Mouse (Mus musculus): ENCODE data around the gene Rgs7. TPM values are rescaled to one million over a fixed set of nuclear protein-coding genes. Genes with fewer than 3 reads are reported as not detected.
A peak's percentile ranks its signal among the peaks of the same experiment; 100 is the strongest.

The Rgs7 gene
- total RNA-seq, 2 experiments from 2014 or later, result 114 to 117 TPM

DNA sequence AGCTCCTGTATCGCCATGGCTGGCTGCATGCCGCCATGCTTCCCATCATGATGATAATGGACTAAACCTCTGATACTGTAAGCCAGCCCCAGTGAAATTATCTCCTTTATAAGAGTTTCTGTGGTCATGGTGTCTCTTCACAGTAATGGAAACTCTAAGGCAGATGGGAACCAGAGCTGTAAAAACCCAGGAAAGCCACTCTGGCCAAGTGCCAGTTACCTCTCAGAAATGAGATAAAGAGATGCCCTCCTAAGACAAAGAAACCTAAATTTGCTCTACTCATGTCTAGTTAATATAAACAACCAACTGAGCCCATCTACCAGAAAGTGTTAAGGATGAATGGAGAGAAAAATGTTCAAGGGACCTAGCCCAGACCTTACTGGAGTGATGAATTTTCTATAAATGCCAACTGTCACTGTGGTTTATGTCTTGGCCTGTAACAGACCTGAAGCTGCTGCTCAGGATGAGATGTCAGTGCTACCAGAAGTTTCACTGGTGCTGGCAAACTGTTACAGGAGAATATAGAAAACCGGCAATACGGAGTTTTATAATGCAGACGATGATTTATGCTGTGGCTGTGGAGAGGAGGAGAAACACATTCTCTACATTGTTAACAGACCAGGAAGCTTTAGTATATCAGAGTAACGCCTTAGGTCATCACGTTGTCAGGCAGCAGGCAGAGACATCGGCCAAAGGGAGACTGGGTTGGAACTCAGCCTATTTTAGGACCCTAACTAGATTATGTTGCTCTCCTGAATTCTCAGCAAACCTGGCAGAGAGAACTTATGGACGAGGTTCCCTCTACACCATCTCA lies 159.1 kb downstream of the Rgs7 start:
- no peak for DNase-seq (ENCODE audit: low spot score in 2 of 2)
- intact Hi-C loops (cut with DNase I), result no loop called here

DNA sequence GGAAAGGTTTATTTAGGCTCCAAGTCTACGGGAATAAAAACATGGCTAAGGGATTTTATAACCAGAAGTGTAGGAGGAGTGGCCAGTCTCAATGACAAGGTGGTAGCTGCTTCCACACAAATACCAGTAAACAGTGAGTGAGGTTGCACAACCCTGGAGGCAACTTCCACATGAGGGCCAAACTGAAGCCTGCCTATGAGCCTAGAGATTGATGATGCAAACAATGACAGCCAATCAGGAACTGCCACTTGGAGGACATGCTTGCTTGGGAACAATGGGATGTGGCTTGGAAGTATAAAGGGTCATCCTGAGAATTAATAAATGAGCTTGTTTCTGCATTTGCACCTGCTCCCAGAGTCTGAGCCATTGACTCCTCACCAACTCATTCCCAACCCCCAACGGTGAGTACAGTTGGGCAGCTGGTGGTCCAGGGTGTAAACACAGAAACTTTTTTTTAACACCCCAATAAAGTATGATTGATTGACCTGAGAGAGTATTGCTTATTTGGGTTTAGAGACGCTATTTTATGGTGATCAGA lies 162.3 kb downstream of the Rgs7 start:
- intact Hi-C loops (cut with DNase I), result no loop called here
- no peak for DNase-seq (ENCODE audit: low spot score in 2 of 2)

DNA sequence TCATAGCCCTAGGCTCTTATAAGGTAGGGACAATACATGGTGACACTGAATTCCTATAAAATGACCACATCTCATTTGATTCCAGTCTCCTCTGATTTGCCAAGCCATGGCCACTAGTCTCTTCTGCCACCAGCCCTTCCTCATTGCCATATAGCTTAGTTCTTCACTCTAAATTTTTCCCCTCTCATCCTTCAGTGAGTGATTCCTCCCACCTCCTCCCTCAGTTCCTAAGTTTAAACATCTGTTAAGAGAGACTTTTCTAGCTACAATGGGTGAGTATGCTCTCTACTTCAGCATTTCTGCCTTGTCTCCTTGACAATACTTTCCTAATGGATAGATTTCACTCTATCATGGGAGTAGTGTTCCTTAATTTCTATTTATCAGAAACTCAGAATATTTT lies 169.5 kb downstream of the Rgs7 start:
- DNase-seq (ENCODE audit: low spot score in 2 of 2), result peak in 1 of 2 experiments; percentile 69
- intact Hi-C loops (cut with DNase I), result no loop called here

DNA sequence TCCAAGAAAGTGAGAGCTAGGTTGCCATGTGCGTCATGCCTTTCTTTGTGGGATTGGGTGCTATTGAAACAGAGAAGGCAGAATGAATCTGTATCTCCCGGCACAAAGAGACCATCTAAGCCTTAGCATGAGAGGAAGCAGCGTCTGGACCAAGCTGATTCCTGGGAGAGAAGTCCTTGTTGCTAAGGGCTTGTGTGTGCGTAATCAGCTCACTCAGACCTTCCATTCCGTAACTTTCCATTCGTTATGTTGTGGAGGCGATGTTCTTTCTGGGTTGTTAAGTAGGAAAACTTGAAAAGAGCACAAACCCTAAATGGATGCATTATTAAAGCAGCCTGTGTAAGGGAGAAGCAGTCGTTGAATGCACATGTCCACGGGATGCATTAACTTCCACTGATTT lies 173.1 kb downstream of the Rgs7 start:
- peak in 1 of 2 experiments; percentile 80 for DNase-seq (ENCODE audit: low spot score in 2 of 2)
- intact Hi-C loops (cut with DNase I), result no loop called here

DNA sequence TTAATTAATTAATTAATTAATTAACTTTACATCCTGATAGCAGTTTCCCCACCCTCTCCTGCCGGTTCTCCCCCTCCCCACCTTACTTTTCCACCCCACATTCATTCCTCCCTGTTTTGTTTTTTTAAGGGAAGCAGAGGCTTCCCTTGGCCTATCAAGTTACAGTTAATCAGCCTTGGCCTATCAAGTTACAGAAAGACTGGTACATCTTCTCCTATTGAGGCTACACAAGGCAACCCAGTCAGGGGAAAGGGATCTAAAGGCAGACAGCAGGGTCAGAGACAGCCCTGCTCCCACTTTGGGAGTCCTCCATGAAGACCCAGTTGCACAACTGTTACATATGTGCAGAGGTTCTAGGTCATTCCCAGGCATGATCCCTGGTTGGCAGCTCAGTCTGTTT lies 175.0 kb downstream of the Rgs7 start:
- intact Hi-C loops (cut with DNase I), result no loop called here
- DNase-seq (ENCODE audit: low spot score in 2 of 2), result no peak

DNA sequence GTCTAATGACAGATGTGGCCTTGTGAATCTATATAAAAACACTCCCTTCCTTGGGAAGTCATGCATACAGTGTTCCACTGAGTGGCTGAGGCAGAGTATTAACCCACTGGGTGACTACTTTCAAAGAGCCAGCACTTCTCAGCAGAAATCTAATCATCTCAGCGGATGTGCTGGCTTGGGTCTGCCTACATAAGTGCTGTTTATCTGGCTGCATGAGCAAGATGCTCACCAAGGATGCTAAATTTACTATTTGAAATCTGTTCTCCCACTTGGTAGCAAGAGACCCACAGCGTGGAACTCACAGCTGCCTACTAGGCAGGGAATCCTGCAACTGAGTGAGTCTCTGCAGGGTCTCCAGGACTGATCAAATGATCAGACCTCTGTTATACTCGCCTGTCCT lies 184.7 kb downstream of the Rgs7 start:
- intact Hi-C loops (cut with DNase I), result loop anchor here (10.0 kb wide), 1 partner anchor 117 kb away; no protein-coding TSS in a partner anchor
- DNase-seq (ENCODE audit: low spot score in 2 of 2), result peak; percentile 43 to 79

DNA sequence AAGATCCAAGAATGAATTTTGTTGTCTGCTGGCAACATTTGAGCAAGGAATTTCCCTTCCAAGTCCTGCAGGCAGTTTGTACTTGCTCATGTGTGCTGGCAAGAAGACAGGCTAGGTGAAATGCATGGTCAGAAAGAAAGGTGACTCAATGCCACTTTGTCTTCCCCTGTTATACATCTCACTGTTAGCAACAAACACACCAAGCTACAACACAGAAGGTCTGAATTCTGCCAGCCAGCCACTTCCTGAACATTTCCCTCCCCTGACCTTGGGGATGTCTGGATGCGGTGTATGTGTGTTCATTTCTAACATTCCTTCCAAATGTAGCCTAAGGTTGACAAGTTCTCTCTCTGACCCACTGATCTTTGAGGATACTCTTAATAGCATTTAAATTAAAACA lies 191.4 kb downstream of the Rgs7 start:
- intact Hi-C loops (cut with DNase I), result loop anchor here (10.0 kb wide), 1 partner anchor 124 kb away; no protein-coding TSS in a partner anchor
- no peak for DNase-seq (ENCODE audit: low spot score in 2 of 2)

DNA sequence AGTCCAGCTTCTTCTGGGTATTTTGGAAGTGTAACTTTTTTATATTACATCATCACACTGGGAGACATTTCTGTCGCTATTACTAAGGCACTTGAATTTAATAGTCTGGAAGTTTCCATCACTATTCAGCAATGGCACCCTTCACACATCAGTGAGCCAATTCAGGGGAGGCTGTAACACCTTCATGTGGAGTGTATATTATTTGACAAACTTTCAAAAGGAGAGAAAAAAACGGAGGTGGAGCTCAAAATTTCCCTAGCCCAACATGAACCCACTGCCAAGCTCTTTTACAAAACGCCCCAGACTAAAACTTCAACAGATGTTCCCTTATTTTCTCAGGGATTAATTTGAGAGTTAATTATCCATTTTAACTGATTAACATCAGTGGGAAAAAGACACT lies 191.9 kb downstream of the Rgs7 start:
- intact Hi-C loops (cut with DNase I), result loop anchor here (10.0 kb wide), 1 partner anchor 124 kb away; no protein-coding TSS in a partner anchor
- DNase-seq (ENCODE audit: low spot score in 2 of 2), result peak in 1 of 2 experiments; percentile 73

DNA sequence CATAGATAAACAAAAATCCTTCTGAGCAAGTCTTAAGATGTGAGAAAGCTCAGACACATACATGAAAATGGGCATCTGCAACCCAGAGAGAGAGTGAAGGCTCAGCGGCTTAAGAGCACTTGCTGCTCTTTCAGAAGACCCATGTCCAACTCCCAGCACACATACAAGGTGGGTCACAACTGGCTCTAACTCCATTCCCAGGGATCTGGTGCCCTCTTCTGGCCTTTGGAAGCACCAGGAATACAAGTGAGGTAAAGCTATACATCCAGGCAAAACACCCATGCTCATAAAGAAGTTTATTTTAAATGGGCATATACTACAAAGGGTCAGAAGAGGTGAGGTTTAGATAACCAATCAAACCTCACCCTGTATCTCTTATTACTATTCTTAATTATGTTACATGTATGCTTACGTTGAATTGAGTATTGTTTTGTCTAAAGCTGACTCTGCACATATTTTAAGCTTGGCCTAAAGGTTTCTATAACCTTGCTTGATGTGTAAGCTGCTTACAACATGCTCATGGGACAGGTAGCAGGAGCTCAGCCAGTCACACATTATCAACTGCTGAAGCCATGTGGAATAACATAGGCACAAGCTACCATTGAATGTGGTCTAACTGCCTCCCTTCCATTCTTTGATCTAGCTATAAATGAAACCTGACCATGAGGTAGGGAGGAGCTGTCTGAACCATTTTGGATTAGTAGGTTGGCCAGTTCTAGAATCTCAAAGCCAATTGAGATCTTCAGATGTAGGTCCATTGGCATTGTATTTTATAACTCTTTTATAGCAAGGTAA lies 192.5 kb downstream of the Rgs7 start:
- intact Hi-C loops (cut with DNase I), result loop anchor here (5.0 to 10.0 kb wide), 4 partner anchors 85 to 283 kb away; no protein-coding TSS in a partner anchor

DNA sequence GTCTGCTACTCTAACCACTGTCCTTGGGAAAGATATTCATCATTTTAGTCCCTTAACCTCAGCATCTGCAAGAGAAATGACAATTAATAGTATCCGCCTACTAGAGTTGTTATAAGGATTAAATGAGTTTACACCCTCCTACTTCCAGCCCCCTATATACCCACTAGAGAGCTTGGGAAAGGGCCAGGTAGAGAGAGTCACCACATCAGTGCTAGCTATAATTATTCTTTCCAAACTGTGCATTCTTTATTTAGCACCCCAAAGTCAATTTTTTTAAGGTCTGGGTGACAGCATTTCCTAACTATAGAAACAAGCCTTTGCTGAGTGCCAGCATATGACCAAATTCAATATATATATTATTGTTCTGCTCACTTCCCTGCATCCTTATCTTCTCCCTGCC lies 195.4 kb downstream of the Rgs7 start:
- intact Hi-C loops (cut with DNase I), result loop anchor here (2.0 to 10.0 kb wide), 4 partner anchors 82 to 285 kb away; no protein-coding TSS in a partner anchor
- peak; percentile 45 to 92 for DNase-seq (ENCODE audit: low spot score in 2 of 2)

More for the DNA sequence above, 192.5 kb downstream of the Rgs7 start:
- DNase-seq (ENCODE audit: low spot score in 2 of 2), result no peak

DNA sequence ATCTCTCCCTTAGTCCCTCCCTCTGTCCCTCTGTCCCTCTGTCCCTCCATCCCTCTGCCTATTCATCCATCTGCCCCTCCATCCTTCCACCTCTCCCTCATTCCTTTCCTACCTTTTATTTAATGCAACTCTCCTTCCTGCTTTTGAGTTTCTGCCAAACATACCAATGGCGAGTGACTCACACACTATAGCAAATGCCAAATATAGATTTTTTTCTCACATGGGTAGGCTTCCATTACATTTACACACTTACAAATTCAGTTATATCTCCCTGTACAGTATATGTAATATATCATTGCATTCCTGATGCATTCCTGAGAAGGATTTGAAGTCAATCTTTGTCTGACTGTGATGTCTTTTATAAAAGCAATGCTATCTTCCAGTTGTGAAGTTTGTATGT lies 202.2 kb downstream of the Rgs7 start:
- peak in 1 of 2 experiments; percentile 68 for DNase-seq (ENCODE audit: low spot score in 2 of 2)
- intact Hi-C loops (cut with DNase I), result loop anchor here (10.0 kb wide), 2 partner anchors 75 to 185 kb away; no protein-coding TSS in a partner anchor

DNA sequence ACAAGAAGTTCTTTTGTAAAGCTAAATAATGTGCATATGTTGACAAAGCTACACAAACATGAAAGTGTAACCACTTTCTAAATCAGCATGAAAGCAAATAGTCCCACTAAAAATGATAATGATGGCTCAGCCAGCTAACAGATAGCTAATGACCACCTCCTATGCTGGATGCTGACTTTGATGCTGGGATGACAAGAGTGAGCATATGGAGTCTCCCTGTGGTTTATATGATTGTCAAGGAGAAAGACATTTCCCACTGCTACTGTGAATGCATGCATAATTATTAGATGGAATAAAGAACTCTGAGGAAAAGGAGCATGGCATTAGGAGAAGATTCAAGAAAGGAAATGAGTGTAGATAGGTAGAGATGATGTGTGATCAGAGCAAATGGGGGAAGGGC lies 230.0 kb downstream of the Rgs7 start:
- intact Hi-C loops (cut with DNase I), result no loop called here
- no peak for DNase-seq (ENCODE audit: low spot score in 2 of 2)

DNA sequence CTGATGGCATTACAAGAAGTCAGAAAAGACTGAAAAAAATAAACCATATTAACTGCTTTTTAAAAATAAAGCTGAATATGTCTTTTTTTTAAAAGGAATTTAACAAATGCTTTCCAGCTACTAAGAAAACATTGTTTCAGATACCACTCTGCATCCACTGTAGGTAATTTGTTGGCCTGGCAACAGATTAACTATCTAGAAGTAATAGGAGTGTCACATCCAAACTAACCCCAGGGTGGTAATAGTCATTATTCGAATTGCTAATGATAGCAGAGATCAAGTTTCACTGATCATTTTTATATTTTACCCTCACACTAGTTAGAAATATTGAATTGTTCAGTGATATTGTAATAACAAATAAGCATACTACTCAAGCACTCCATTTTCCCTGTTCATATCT lies 232.9 kb downstream of the Rgs7 start:
- no peak for DNase-seq (ENCODE audit: low spot score in 2 of 2)
- intact Hi-C loops (cut with DNase I), result no loop called here

DNA sequence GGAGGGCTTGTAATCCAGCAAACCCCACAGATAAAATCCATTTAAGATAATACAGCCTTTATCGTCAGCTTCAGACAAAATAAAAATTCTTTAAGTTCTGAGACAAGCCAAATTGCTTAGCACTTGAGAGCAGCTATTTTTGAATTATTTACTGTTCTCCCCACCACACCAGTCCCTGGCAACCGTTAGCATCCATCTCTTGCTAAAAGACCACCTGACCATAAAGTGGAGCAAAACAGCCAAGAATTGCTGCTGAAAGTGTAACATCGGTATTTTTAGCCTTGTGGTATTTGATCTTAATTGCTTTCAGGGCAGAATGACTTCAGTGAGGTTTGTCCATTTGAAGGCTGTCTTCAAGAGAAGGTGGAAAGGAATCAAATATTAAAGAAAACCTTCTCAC lies 237.1 kb downstream of the Rgs7 start:
- intact Hi-C loops (cut with DNase I), result no loop called here
- no peak for DNase-seq (ENCODE audit: low spot score in 2 of 2)

DNA sequence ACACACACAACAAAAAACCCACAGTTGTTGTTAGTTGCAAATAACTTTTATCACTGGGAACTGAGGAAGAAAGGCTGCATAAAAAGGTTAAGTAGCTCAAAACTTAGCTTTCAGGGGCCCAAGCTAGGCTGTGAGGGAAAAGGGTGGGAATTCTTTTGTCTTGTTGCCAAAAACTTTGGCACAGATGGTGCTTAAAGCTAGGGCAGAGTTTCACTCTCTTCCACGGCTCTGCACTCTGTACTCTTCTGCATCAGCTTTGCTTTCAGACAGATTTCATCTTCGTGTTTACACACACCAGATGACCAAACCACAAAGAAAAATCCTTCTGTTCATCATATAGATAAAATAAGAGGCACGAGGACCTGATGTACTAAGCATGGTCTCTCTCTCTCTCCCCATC lies 237.6 kb downstream of the Rgs7 start:
- no peak for DNase-seq (ENCODE audit: low spot score in 2 of 2)
- intact Hi-C loops (cut with DNase I), result no loop called here

DNA sequence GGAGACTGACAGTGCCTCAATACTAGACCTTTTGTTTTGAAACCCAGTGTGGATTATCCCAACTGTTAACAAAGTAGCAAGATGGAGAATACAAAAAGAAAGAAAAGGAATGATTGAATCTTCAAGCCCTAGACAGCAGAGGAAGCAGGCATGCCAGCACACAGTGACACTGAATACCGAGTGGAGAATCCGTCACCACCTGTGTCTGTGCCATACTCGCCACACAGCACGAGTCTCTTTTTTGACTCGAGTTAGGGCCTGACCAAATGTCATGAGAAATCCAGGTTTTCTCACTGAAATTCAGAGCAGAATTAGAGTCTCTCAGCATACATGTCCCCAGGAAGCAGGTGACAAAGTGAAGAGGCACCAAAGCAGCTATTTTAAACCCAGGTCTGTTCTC lies 250.2 kb downstream of the Rgs7 start:
- DNase-seq (ENCODE audit: low spot score in 2 of 2), result no peak
- intact Hi-C loops (cut with DNase I), result no loop called here

DNA sequence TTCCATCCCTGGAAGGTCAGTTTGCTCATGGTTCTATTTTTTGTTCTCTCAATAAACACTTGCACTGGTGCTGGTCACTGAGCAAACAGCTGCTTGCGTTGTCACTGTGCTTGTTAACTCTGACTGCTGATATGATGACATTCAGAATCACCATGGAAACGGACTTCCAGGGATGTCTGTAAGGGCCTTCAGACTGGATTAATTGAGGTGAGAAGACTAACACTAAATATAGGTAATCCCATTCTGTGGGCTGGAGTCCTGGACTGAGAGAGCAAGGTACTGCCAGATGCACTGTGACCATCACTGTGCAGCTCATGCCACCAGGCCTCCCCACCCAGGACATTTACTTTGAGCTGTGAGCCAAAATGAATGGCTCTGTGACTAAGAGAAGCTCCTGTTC lies 252.2 kb downstream of the Rgs7 start:
- DNase-seq (ENCODE audit: low spot score in 2 of 2), result no peak
- intact Hi-C loops (cut with DNase I), result no loop called here

DNA sequence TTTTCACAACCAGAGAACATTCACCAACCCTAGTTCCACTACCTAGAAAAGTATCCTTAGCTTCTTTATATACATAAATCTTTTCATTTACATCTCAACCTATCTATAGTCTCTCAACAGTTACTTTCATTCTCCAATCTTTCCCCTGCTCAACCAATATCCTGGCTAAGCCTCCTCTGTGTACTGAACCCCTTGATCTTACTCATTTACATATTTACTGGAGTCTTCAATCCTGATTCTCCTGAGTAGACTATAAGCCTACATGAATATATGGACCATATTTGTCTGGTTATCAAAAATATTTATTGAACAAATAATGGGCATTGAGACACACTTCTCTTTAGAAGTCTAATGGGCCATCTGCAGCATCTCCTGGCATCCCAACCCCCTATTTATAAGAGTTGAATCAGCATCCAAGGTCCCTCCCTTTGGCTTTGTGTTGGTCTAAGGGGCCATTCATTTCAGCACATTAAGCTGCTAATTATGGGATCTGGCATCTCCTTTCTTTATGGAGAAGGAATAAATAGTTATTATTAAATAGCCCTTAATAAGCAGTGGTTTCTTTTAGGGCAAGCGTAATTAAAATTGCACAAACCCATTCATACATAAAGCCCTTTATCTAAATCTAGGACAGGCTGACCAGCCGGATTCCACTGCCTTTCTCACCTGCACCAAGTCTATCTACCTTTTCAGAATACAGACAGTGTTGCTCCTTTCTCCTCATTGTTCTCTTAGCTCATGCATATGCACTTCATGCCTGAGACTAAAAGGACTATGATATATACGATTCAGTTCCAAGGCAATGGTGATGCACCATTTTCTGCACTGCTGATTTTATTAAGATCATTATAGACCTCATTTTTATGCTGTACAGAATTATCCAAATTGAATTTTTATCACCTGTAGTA lies 270.5 kb downstream of the Rgs7 start:
- intact Hi-C loops (cut with DNase I), result no loop called here
- DNase-seq (ENCODE audit: low spot score in 2 of 2), result no peak

DNA sequence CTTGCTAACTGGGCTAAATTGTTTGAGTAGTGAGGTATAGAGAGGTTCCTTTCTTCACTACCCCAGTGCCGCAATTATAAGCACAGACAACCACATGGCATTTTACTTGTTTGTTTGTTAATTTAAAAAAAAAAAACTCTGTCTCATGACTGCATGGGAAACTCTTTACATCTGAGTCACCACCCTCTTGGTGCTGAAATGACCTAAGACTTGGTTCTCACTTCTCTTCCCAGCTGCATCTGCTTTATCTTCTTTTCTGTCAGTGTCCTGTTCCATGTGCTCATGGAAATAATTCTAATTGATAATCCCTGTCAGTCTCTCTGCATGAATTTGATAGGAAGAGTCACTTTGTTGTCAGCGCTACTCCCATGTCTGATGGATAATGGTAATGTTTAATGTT lies 272.7 kb downstream of the Rgs7 start:
- DNase-seq (ENCODE audit: low spot score in 2 of 2), result no peak
- intact Hi-C loops (cut with DNase I), result loop anchor here (10.0 kb wide), 1 partner anchor 75 kb away; no protein-coding TSS in a partner anchor

All from left cerebral cortex, postnatal 25 days (tissue).